ENCODE assay signal across 8 mouse cellular contexts in the genomic region with DNA sequence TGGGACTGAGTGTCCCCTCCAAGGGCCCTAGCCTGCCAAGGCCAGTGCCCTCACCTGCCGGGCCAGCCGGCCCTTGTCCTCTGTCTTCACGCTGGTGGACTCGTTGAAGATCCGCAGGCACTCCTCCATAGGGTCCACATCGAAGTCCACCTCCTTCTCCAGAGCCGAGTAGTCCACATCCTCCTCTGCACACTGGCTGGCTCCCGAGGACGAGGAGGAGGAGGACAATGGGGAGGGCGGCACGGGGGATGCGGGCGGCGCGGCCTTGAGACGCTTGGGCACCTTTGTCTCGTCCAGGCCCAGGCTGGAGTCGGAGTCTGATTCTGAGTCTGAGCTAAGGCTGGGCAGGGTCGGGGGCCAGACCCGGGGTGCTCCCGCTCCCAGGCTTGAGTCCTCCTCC. TPM values are rescaled to one million over a fixed set of nuclear protein-coding genes. Genes with fewer than 3 reads are reported as not detected.
"Had no signal": no experiment of that assay in that cellular context is flagged by ENCODE, and none has a peak within 500 bp of the region (broad histone marks: within the 10 kb centered on the region; RNA-seq: fewer than 3 reads in every experiment).

No protein-coding gene starts in this region.

- H3K4me3 ChIP-seq: left cerebral cortex, adult 2 months; limb, embryonic 15.5 days; liver, embryonic 12.5 days; midbrain, embryonic 12.5 days; neural tube, embryonic 13.5 days had no signal

- H3K9me3 ChIP-seq: limb, embryonic 15.5 days; liver, embryonic 12.5 days; midbrain, embryonic 12.5 days; neural tube, embryonic 13.5 days had no signal

- H3K4me1 ChIP-seq: midbrain, embryonic 12.5 days had no signal

- H3K4me2 ChIP-seq: limb, embryonic 15.5 days; liver, embryonic 12.5 days; lung, embryonic 14.5 days; midbrain, embryonic 12.5 days; neural tube, embryonic 13.5 days had no signal

- H3K27me3 ChIP-seq: limb, embryonic 15.5 days; liver, embryonic 12.5 days; midbrain, embryonic 12.5 days; neural tube, embryonic 13.5 days had no signal

- H3K27ac ChIP-seq: left cerebral cortex, adult 2 months; limb, embryonic 15.5 days; midbrain, embryonic 12.5 days; neural tube, embryonic 13.5 days had no signal

- H3K9ac ChIP-seq: limb, embryonic 15.5 days; liver, embryonic 12.5 days; lung, embryonic 14.5 days; midbrain, embryonic 12.5 days; neural tube, embryonic 13.5 days had no signal

RNA-seq across cellular contexts. Expression of a gene that starts 10.4 kb away (rescaled TPM):
- total RNA-seq: megakaryocyte, adult 5-6 weeks had no signal
- polyA plus RNA-seq: liver, embryonic 16.5 days had no signal
